Mouse (Mus musculus) forebrain, embryonic 10.5 days (tissue): ENCODE data around the gene Astn1. TPM values are rescaled to one million over a fixed set of nuclear protein-coding genes. Genes with fewer than 3 reads are reported as not detected.
A peak's percentile ranks its signal among the peaks of the same experiment; 100 is the strongest.

Source experiments
- DNase-seq: peaks from one replicate; pipeline ENCODE4 v3.0.0-alpha.2; 2017; ENCODE audit warnings: low spot score; ENCODE audit errors: extremely low spot score
- H3K27ac ChIP-seq: fragments of 300-500 bp; sonication (generic); 2 replicates; pipeline ENCODE4 v1.5.1; 2016; ENCODE audit warnings: mild to moderate bottlenecking
- H3K27me3 ChIP-seq: fragments of 300-500 bp; sonication (generic); 2 replicates; pipeline ENCODE4 v1.6.1; 2016; ENCODE audit warnings: mild to moderate bottlenecking; ENCODE audit not compliant: poor library complexity, severe bottlenecking
- H3K36me3 ChIP-seq: fragments of 300-500 bp; sonication (generic); replicated peaks from 2 replicates; pipeline ENCODE4 v1.6.1; 2016; ENCODE audit warnings: mild to moderate bottlenecking, moderate library complexity
- H3K4me1 ChIP-seq: fragments of 300-500 bp; sonication (generic); 2 replicates; pipeline ENCODE4 v1.6.1; 2016
- H3K4me3 ChIP-seq: fragments of 300-500 bp; sonication (generic); 2 replicates; pipeline ENCODE4 v1.5.1; 2016; ENCODE audit warnings: mild to moderate bottlenecking, moderate library complexity
- H3K9me3 ChIP-seq: fragments of 300-500 bp; sonication (generic); 2 replicates; pipeline ENCODE4 v1.6.1; 2016; ENCODE audit warnings: mild to moderate bottlenecking, moderate library complexity
- WGBS: fragments of 180-500 bp; shearing (Covaris S2); methylation state at CpG from one replicate; pipeline ENCODE4 v1.1.7; 2016; 5-methylcytosine and 5-hydroxymethylcytosine counted together
- polyA plus RNA-seq: library from polyadenylated mRNA; unstranded; fragments of >200 nt; fragmentation: Nextera tagmentation; extraction: Ambion mirVana; gene quantifications from 2 replicates; pipeline ENCODE4 v1.2.1, GENCODE M21; 2016

Astn1 gene
- polyA plus RNA-seq, 1 experiment from 2014 or later = 8.2 TPM

DNA sequence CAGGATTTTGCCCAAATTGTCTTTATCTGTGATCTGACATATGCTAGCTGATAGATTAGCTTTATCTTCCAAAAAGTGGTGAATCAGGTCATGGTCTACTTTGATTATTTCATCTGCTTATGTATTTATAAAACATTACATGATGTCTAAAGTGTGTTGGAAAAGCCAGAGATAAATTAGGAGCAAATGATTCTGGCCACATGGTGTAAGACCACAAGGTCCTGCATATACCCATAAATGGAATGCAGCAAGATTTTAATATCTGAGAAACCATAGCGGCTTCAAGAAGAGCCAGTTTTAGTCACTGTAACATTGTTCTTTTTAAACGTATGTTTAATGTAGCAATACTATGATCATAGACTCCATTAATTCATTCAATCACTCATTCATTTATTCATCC lies 23.2 kb downstream of the Astn1 start:
- H3K4me3 ChIP-seq = no peak overlapping the region
- H3K27ac ChIP-seq = no peak overlapping the region
- H3K4me1 ChIP-seq = peaks cover 16% of the 10 kb centered on the region
- DNase-seq = no peak
- 92% methylated on average over 2 of the region's 2 CpGs for WGBS
- H3K27me3 ChIP-seq = no peaks in the 10 kb centered on the region
- H3K36me3 ChIP-seq = peaks cover 6% of the 10 kb centered on the region; the same call in 1 of the 2 replicates
- H3K9me3 ChIP-seq = no peaks in the 10 kb centered on the region

DNA sequence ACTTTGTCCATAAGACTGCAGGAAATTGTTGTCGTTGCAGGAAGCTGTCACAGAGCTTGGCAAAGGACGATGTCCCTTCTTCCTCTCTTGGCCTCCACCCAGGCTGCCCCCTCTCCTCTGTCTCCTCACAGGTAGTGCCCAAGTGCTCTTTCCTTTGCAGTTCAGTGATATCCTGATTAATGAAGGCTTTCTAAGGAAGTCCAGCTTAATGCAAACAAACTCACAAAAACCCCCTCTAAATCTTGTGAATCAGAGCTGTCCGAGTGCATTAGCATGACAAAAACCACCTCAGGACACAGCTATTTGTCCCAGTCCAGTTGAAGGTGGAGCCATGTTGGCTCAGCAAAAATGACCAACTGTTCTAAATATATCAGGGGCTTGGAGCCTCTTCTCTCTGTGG lies 24.7 kb downstream of the Astn1 start:
- WGBS = 42% methylated on average over 3 of the region's 3 CpGs

DNA sequence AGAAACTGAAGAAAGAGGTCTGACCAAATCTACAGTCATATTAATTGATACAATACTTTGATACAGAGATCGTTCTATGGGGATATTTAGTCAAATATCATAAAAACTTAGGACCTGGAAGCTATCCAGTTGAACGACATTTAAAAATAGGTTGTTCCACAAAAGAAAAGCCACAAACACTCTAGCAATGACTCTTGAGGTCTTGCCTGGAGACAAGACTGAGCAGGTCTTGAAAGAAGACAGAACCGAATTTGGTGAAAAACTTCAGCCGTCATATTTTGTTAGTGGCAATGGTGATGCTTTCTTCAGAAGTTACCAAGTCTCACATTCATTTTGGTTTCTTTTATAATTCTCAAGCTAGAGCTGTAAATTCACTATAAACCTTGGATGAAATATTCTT lies 26.9 kb downstream of the Astn1 start:
- Histone ChIP-seq H3K4me3 (no peak overlapping the region), H3K27me3 (no peaks in the 10 kb centered on the region), H3K36me3 (peaks cover 6% of the 10 kb centered on the region; the same call in 1 of the 2 replicates), H3K27ac (no peak overlapping the region), H3K9me3 (no peaks in the 10 kb centered on the region), H3K4me1 (peaks cover 16% of the 10 kb centered on the region)
- WGBS = 97% methylated on average over 4 of the region's 4 CpGs
- no peak for DNase-seq

More for the DNA sequence above, 24.7 kb downstream of the Astn1 start:
- Histone ChIP-seq H3K4me1 (peaks cover 16% of the 10 kb centered on the region), H3K4me3 (no peak overlapping the region), H3K27ac (0 out of 2 replicates have a peak overlapping the region, but pooled peaks have one; percentile 0), H3K27me3 (no peaks in the 10 kb centered on the region), H3K36me3 (peaks cover 6% of the 10 kb centered on the region; the same call in 1 of the 2 replicates), H3K9me3 (no peaks in the 10 kb centered on the region)
- DNase-seq = no peak

DNA sequence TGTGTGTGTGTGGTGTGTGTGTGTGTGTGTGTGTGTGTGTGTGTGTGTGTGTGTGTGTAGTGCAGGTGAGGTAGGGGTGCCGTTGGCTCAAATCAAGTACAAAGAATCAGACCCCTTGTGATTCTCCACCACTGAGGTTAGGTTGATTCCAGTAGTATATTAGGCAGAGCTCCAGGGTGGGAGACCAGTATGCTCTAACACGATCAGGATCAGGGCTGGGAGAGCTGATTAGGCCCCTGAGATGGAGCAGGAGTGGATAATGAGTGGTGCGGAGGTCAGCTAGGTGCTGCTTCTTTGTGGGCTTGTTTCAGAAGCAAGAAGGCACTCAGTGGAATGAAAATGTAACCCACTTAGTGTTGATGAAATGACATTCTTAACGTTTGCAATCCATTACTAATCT lies 28.6 kb downstream of the Astn1 start:
- WGBS = 76% methylated on average over 4 of the region's 4 CpGs
- Histone ChIP-seq H3K36me3 (no peaks in the 10 kb centered on the region), H3K4me3 (no peak overlapping the region), H3K9me3 (no peaks in the 10 kb centered on the region), H3K4me1 (peaks cover 16% of the 10 kb centered on the region), H3K27me3 (no peaks in the 10 kb centered on the region), H3K27ac (no peak overlapping the region)
- DNase-seq = no peak

DNA sequence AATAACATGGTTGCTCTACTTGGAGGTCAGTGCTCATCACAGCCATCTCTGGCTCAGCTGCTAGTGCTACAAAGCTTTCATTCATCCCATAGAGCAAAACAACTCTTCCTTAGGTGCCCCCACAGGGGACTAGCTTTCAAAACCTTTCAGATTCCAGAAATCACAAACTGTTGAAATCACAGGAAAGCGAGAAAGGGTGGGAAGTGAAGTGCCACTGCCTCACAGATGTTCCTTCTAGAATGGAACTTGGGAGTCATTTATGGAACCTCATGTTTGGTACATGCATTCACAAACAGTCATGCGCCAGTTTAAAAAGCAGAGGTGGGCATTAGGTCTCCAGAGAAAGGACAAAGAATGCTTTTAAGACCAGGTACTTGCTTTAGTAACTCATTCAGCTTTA lies 35.0 kb downstream of the Astn1 start:
- Histone ChIP-seq H3K36me3 (0 out of 2 replicates have a peak, but pooled peaks cover under 1% of the 10 kb centered on the region), H3K9me3 (no peaks in the 10 kb centered on the region), H3K27me3 (no peaks in the 10 kb centered on the region), H3K4me3 (no peak overlapping the region), H3K4me1 (no peaks in the 10 kb centered on the region), H3K27ac (no peak overlapping the region)
- 92% methylated on average over 2 of the region's 2 CpGs for WGBS
- no peak for DNase-seq

DNA sequence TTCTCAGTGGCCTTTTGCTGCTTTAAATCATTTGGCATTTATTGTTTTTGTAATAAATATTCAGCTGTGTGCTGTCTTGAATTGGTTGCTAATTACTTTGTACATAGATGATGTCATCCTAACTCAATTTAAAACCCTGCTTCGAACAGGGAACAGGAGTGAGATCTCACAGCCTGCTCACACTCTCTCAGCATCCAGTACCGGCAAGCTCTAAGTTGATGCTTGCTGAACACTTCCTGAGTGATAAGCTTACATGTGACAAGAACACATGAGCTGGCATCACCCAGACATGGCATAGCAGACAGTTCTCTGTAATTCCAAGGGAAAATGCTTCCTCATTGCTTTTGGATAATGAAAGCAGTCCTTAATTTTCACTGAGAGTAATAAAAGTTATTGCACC lies 38.8 kb downstream of the Astn1 start:
- H3K4me3 ChIP-seq = no peak overlapping the region
- H3K27me3 ChIP-seq = no peaks in the 10 kb centered on the region
- 83% methylated on average over 2 of the region's 2 CpGs for WGBS
- H3K4me1 ChIP-seq = no peaks in the 10 kb centered on the region
- DNase-seq = no peak
- H3K9me3 ChIP-seq = no peaks in the 10 kb centered on the region
- H3K27ac ChIP-seq = no peak overlapping the region
- 0 out of 2 replicates have a peak, but pooled peaks cover 6% of the 10 kb centered on the region for H3K36me3 ChIP-seq

DNA sequence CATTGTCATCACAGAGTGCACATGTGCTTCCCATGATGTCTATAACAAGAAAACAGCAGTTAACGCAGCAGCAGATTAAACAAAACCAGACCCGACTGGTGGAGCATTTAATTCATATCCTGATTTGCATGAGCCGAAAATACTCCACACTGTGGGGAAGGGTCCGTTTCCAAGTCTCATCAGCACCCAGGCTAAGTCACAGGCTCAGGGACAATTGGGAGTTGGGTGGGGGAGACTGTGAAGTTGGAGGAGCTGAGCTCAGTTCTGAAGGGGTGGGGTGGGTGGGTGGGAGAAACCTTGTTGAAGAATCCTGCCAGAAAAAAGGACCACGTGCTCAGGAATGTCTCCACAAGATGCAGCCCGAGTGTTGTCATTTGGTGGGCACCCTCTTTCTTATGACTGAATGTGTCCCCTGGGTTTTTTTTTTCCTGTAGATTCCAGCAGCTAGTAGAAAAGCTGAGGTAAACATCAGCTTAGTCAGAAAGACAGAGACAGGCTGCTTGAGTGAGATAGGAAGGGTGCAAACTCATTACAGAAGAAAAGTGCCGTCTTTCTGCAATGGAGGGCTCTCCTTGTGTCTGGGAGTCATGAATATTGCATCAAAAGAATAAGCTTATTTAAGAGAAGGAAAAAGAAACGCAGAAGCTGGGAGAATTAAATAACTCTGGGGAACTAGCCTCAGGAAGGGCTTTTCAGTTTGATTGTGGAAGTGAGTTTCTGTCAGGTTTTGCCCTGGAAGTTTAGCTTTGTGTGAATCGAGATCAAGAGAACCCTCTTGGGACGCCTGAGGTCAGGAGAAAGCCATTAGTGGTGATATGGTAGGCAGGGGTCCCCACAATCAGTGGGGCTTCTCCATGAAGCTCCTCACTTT lies 44.1 kb downstream of the Astn1 start:
- Histone ChIP-seq H3K4me3 (no peak overlapping the region), H3K4me1 (peaks cover 10% of the 10 kb centered on the region), H3K36me3 (0 out of 2 replicates have a peak, but pooled peaks cover 6% of the 10 kb centered on the region), H3K27me3 (no peaks in the 10 kb centered on the region), H3K9me3 (no peaks in the 10 kb centered on the region), H3K27ac (no peak overlapping the region)
- no peak for DNase-seq
- WGBS = 80% methylated on average over 10 of the region's 10 CpGs

DNA sequence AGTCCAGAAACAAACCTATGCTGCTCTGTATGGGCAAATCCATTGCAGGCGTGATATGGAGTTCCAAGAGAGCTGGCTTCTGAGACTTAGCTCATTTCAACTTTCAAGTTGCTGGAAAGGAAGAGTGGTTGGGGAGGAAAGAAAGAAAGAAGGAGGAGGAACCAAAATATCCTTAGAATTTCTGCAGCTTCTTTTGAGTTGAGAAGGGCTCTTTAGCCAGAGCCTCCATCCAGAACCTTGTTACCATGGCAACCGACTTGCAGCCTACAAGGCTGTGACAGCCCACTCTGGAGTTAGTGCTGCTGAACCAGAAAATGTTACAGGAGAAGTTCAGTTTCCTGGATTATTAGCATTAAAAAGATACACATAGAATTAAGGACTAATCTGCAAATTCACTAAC lies 46.1 kb downstream of the Astn1 start:
- DNase-seq = no peak
- no peak overlapping the region for H3K27ac ChIP-seq
- H3K36me3 ChIP-seq = no peaks in the 10 kb centered on the region
- H3K4me1 ChIP-seq = peaks cover 10% of the 10 kb centered on the region
- no peaks in the 10 kb centered on the region for H3K9me3 ChIP-seq
- 68% methylated on average over 2 of the region's 2 CpGs for WGBS
- H3K4me3 ChIP-seq = no peak overlapping the region
- H3K27me3 ChIP-seq = no peaks in the 10 kb centered on the region

DNA sequence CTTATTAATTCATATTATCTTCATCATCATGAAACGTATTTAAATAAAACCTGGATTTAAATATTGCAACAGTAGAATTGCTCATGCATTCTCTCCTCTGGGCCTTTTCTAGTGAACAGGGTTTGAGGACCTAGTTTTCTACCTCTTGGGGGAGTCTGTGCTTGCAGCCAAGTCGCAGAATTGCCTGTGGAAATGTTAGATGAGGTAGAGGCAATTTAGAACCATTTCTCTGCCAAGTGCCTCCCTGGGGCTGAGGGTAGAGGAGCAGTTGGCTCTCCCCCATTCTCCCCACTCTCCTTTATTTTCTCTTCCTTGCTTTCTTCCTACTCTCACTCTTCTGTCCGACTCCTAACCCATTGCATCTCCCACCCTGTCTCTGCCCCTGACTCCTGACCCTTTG lies 49.1 kb downstream of the Astn1 start:
- peaks cover 10% of the 10 kb centered on the region for H3K4me1 ChIP-seq
- no peaks in the 10 kb centered on the region for H3K9me3 ChIP-seq
- no peak overlapping the region for H3K4me3 ChIP-seq
- no peak overlapping the region for H3K27ac ChIP-seq
- no peaks in the 10 kb centered on the region for H3K36me3 ChIP-seq
- H3K27me3 ChIP-seq = no peaks in the 10 kb centered on the region
- DNase-seq = no peak
- WGBS = 81% methylated on average over 3 of the region's 3 CpGs

DNA sequence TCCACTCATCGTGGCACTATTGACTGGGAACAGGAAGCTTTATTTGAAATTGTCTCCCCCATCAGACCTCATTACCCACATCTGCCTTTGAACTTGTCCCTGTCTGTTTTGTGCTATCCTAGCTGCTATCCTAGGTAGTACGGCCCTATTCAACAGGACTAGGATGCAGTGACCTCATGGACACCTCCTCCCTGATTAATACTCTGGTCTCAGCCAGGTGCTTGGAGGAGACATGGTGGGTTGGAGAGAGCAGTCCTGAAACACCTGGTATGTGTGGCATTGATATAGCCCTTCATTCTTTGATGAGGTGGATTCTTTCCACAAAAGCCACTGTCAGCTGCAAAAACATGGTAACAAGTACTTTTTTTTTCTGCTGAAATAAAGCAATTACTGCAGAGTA lies 52.1 kb downstream of the Astn1 start:
- Histone ChIP-seq H3K9me3 (no peaks in the 10 kb centered on the region), H3K27ac (no peak overlapping the region), H3K4me1 (no peaks in the 10 kb centered on the region), H3K27me3 (no peaks in the 10 kb centered on the region), H3K4me3 (no peak overlapping the region), H3K36me3 (no peaks in the 10 kb centered on the region)
- 91% methylated on average over 2 of the region's 2 CpGs for WGBS
- DNase-seq = no peak

DNA sequence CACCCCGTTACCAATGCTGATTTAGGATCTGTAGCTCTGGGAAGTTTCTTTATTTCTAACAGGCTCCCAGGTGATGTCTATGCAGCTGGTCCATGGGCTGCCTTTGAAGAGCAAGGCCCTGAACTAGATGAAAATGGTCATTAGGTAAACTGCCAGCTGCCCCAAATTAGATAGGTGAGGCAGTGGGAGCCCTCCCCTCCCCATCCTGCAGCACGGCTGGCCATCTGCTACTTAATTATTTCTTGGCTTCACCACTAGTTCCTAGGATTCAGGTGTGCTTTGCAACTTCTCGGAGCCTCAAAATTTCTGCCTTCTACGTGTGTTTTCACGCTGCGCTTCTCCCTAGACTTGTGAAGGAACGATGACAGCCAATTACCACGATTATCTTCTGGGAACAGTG lies 59.4 kb downstream of the Astn1 start:
- Histone ChIP-seq H3K36me3 (no peaks in the 10 kb centered on the region), H3K9me3 (no peaks in the 10 kb centered on the region), H3K27ac (no peak overlapping the region), H3K27me3 (no peaks in the 10 kb centered on the region), H3K4me1 (no peaks in the 10 kb centered on the region), H3K4me3 (no peak overlapping the region)
- 91% methylated on average over 8 of the region's 8 CpGs for WGBS
- DNase-seq = no peak

DNA sequence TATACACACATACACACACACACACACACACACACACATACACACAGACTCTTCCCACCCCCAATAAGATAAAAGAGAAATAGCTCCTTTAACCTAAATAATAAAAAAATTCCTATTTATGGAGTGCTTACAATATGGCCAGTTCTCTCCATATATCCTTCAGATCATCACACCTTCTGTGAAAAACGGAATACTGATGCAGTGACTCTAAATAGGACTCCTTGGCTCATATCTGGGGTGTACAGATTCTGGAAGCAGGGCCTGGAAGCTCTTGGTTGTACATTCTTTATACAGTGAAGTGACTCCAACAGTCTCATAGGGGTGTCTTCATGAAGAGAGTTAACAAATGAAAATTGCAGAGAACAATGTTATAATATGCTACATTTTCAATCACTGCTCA lies 60.7 kb downstream of the Astn1 start:
- Histone ChIP-seq H3K27ac (no peak overlapping the region), H3K36me3 (no peaks in the 10 kb centered on the region), H3K4me1 (no peaks in the 10 kb centered on the region), H3K9me3 (no peaks in the 10 kb centered on the region), H3K27me3 (no peaks in the 10 kb centered on the region), H3K4me3 (no peak overlapping the region)
- DNase-seq = no peak
- WGBS = 76% methylated on average over 1 of the region's 1 CpGs

DNA sequence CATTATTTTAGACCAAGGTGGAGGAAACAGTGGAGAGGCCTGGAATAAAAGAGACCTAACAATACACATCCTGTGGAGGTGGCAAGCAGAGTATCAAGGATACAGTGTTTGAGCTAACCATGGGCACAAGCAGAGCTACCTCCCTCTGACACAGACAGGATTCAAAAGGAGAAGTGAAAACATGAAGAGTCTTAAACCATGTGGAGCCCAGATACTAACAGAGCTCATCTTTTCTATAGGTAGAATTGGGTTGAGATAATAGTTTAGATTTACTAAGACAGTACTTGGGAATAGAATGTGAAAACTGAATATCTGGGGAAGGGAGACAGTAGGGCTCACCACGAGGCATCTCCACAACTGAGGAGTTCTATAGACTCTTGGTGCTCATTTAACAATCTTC lies 84.0 kb downstream of the Astn1 start:
- no peak for DNase-seq

More for the DNA sequence above, 84.0 kb downstream of the Astn1 start:
- no peak overlapping the region for H3K27ac ChIP-seq
- WGBS = 91% methylated on average over 1 of the region's 1 CpGs
- H3K36me3 ChIP-seq = no peaks in the 10 kb centered on the region
- H3K9me3 ChIP-seq = no peaks in the 10 kb centered on the region
- H3K4me1 ChIP-seq = peaks cover 10% of the 10 kb centered on the region
- no peaks in the 10 kb centered on the region for H3K27me3 ChIP-seq
- no peak overlapping the region for H3K4me3 ChIP-seq
